Mouse (Mus musculus): ENCODE data around the gene Cfd. TPM values are rescaled to one million over a fixed set of nuclear protein-coding genes. Genes with fewer than 3 reads are reported as not detected.

Cfd gene
- total RNA-seq, 2 experiments from 2014 or later = 47.6 to 86.0 TPM

GRCm38 (mm10) chr10:79928030-79928694, 37.5 kb downstream of the Cfd start:
- no peak for DNase-seq
- intact Hi-C loops (cut with DNase I) = no loop called here

GRCm38 (mm10) chr10:79928907-79929701, 38.5 kb downstream of the Cfd start:
- intact Hi-C loops (cut with DNase I) = no loop called here
- DNase-seq = no peak

GRCm38 (mm10) chr10:79929967-79930825, 39.5 kb downstream of the Cfd start:
- intact Hi-C loops (cut with DNase I) = no loop called here
- DNase-seq = no peak

GRCm38 (mm10) chr10:79930826-79931186, 40.2 kb downstream of the Cfd start:
- intact Hi-C loops (cut with DNase I) = no loop called here

GRCm38 (mm10) chr10:79931797-79932196, 41.1 kb downstream of the Cfd start:
- no peak for DNase-seq
- intact Hi-C loops (cut with DNase I) = no loop called here

More at GRCm38 (mm10) chr10:79930826-79931186, 40.2 kb downstream of the Cfd start:
- no peak for DNase-seq

- DNase-seq = peak; percentile 66 to 79
- intact Hi-C loops (cut with DNase I) = no loop called here
Measured at GRCm38 (mm10) chr10:79932736-79933135, 42.1 kb downstream of the Cfd start.

- DNase-seq = no peak
Measured at GRCm38 (mm10) chr10:79933145-79933679, 42.6 kb downstream of the Cfd start.

GRCm38 (mm10) chr10:79933861-79934260, 43.2 kb downstream of the Cfd start:
- no peak for DNase-seq
- intact Hi-C loops (cut with DNase I) = no loop called here

More at GRCm38 (mm10) chr10:79933145-79933679, 42.6 kb downstream of the Cfd start:
- intact Hi-C loops (cut with DNase I) = no loop called here

- peak; percentile 89 to 93 for DNase-seq
Measured at GRCm38 (mm10) chr10:79934272-79934721, 43.6 kb downstream of the Cfd start.

GRCm38 (mm10) chr10:79934794-79935569, 44.3 kb downstream of the Cfd start:
- no peak for DNase-seq
- intact Hi-C loops (cut with DNase I) = no loop called here

More at GRCm38 (mm10) chr10:79934272-79934721, 43.6 kb downstream of the Cfd start:
- intact Hi-C loops (cut with DNase I) = no loop called here

GRCm38 (mm10) chr10:79936284-79936910, 45.7 kb downstream of the Cfd start:
- intact Hi-C loops (cut with DNase I) = no loop called here
- no peak for DNase-seq

GRCm38 (mm10) chr10:79936911-79937441, 46.3 kb downstream of the Cfd start:
- intact Hi-C loops (cut with DNase I) = no loop called here
- DNase-seq = peak; percentile 54 to 56

- intact Hi-C loops (cut with DNase I) = no loop called here
Measured at GRCm38 (mm10) chr10:79937775-79938526, 47.3 kb downstream of the Cfd start.

GRCm38 (mm10) chr10:79940749-79941148, 50.1 kb downstream of the Cfd start:
- intact Hi-C loops (cut with DNase I) = no loop called here
- DNase-seq = no peak

More at GRCm38 (mm10) chr10:79937775-79938526, 47.3 kb downstream of the Cfd start:
- DNase-seq = no peak

All from gastrocnemius, postnatal 36 days (tissue).